Mouse (Mus musculus): ENCODE data around the gene Aldh4a1.

Gene Aldh4a1

DNA sequence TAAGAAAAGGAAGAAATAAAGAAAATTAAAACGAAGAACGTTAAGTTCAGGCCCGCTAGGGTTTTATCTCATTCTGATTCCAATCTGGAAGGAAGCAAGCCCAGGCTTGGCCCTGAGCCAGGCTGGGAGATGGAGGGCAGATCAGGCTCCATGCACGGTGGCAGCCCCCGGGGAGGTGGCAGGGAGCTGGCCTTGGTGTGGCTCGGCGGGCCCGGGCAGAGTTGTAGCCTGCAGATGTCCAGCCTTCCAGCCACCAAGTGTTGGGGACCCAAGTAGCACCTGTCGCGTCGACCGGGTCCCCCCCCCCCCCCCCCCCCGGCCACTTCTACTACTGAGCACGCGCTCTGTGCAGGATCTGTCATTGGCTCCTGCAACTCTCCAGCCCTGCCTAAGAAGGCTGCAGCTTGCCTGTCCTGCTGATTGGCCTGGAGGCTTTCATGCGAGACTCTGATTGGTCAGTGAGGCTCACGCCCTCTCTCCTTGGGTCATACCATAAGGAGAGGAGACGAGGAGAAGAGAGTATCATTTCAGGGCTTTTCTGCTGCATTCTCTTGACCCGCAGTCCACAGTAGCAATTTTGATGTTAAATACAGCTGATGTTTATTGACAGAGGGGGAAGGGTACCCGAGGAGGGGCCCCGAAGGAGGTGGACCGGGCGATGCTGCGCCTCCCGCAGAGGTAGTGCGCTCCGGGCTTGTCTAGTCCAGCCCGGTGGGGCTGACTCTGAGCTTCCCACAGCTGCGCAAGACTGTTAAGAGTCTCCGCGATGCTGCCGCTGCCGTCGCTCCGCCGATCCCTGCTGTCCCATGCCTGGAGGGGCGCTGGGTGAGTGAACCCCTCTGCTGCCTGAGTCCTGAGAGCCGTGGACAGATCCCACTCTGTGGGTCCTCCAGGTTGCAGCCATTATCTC lies at the start of gene Aldh4a1:
Gene Aldh4a1 (plus strand): TSS at position 494 of the 910 bp plus-strand sequence.
- peak; percentile 94 to 96 for DNase-seq (ENCODE audit: low spot score in 2 of 2)

DNA sequence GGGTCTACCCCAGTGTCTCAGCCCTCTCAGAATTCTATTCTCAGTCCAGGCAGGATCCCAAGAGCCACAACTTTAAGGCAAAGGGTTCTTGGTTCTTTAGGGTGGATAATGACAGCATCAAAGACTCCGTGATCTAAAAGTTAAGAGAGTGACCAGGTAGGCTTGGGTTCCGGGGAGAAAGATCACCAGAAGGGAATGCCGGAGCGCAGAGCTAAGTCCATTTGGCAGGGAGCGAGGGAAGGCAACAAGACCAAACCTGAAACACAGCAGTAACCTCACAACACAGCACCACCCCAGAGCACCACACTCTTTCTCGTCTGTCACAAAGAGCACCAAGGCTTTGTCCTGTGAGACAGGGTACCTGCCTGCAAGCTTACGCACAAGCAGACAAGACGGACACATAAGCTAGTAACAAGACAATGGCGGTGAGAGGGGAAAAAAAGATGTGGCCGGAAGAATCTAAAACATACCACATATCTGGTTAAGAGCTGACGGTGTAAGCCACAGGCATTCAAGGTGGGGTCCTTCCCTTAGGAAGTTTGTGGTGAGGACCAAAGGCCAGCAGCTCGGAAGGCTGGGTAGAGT lies 49.6 kb upstream of the Aldh4a1 start:
- DNase-seq (ENCODE audit: low spot score in 2 of 2) = no peak

DNA sequence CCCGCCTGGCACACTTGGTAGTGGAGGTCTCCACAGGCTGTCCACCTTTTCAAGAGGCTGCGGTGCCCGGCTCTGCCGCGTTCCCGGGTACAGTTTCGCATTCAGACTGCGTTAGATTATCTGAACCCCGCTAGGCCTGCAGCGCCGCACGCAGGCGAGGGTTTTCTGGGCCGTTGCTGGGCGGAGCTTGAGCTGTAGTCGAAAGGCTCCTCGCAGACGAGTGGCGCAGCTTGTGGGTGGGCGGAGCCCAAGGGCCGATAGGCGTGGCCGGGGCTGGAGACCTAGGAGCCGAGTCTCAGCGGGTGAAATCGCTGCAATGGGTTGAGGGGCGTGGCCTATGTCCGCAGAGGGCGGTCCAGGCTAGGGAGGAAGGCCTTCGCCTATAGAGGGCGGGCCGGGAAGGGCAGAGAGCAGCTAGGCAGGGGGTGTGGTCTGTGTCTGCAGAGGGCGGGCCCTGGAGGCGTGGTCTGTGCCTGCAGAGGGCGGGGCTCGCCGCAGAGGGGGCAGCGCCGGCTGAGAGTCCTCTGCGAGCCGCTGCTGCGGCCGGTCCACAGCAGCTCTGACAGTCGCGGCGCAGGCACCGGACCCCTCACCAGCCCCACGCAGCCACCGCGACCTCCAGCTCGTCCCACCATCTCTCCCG lies 48.4 kb upstream of the Aldh4a1 start:
- DNase-seq (ENCODE audit: low spot score in 2 of 2) = peak; percentile 97 to 98

DNA sequence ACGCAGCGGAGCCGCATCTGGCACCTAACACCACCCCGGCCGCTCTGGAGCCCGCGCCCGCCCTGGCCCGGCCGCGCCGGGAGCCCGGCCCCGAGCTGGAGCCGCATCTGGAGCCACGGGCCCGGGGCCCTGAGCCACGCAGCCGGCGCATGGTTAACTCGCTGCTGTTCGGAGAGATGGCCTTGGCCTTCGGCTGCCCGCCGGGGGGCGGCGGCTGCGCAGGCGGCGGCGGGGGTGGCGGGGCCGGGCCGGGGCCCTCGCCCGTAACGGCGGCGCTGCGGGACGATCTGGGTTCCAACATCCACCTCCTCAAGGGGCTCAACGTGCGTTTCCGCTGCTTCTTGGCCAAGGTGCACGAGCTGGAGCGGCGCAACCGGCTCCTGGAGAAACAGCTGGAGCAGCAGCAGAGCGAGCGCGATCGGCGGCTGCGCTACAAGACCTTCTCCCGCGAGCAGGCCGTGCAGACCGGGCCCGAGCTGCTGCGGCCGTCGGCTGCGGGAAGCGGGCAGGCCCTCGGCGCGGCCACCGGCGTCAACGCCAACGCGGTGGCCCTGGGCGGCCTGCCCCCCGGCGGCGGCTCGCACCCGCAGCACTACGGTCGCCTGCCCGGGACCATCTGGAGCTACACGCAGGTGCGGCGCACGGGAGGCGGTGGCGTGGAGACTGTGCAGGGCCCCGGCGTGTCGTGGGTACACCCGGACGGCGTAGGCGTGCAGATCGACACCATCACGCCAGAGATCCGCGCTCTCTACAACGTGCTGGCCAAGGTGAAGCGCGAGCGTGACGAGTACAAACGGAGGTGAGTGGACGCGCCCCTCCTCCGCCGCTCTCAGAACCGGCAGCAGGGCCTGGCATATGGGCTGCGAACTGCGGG lies 47.6 kb upstream of the Aldh4a1 start:
- peak in 1 of 2 experiments; percentile 64 for DNase-seq (ENCODE audit: low spot score in 2 of 2)

DNA sequence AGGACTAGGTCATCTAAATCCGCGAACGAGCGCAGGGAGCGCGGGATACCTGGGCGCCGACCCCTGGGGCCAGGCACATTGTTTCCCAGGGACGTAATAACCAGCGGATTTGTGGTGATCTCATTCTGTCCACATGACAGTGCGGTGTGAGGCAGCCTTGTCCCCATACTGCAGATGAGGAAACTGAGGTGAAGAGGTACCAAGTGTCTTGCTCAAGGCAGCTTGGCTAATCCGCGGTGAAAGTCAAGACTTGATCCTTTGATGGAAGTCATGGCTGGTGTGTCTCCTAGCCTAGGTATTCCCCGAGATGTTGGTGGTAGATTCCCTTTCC lies 47.0 kb upstream of the Aldh4a1 start:
- no peak for DNase-seq (ENCODE audit: low spot score in 2 of 2)

DNA sequence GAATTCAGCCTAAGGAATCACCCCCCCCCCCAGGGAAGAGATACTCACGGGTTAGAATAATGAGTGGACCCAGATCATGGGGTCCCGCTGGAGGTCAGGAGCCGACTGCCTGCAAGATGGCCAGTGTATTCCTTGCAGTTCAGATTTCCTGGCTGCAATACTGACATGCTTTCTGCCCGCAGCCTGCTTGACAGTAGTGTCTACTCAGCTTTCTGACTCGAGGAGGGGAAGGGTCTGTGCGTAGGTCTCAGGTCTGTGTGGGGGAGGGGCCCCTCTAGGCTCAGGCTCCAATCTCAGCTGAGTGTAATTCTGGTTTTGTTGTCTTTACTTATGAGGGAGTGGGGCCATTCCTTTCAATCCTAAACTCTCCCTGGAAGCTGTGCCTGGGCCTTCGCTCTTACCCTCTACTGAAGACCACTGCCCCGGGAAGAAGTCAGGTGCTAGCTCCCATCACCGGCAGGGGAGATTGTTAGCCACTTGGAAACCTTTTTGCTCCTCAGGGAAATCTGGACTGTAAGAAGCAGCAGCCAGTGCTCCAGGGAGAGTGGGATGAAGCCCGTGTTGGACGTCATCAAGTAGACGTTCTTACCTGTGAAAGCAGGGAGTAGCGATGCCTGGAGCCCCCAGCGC lies 46.3 kb upstream of the Aldh4a1 start:
- no peak for DNase-seq (ENCODE audit: low spot score in 2 of 2)

DNA sequence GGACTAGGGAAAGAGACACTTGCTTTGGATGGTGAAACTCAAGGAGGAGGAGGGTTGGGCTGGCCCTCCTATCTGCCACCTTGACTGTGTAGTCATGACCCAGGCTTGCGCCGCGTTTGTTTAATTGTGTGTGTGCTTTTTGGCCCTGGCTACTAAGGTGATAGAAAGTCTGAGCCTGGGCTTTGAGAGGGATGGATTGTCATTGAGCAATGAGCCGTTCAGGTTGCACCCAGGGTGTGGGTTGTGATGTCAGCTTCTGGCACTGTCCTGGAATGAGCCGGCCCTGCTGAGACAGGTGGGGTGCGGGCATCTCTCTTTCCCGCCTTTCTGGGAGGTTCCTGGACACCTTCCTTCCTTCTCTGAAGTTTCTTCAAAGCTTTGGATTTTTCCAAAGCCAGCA lies 45.7 kb upstream of the Aldh4a1 start:
- no peak for DNase-seq (ENCODE audit: low spot score in 2 of 2)

DNA sequence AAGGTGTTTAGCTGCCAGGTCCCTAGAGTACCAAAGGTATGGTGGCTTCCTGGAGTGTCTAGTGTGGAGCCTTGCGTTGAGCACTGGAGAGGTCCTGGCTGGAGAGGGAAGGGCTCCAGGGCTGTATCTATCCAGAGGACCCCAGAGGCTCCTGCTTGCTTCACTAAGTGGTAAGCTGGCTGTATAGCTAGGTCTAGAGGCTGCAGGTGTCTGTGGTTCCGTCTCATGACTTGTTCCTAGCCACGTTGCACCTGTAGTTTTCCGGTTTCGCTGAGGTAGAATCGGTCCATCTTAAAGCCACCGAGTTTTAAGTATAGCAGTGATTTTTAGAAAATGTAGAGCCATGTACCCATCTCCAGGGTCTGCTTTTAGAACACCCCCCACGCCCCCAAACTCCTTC lies 44.3 kb upstream of the Aldh4a1 start:
- no peak for DNase-seq (ENCODE audit: low spot score in 2 of 2)

DNA sequence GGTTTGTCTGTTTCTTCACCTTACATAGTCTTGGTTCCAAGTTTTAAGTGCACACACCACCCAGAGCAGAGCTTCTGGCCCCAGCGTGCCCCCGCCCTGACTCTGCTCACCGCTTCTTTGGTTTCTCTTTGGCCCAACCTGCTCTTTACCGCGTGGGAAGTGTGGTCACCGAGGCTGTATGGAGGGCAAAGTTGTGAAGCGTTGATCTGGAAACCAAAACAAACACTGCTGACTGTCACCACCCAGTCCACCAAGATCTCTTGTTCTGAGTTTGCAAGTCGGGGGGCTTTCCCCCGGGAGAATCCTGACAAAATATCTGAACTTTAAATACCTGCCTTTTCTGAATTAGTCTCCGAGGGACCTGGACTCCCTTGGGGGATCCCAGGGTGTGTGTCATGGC lies 43.7 kb upstream of the Aldh4a1 start:
- DNase-seq (ENCODE audit: low spot score in 2 of 2) = no peak

DNA sequence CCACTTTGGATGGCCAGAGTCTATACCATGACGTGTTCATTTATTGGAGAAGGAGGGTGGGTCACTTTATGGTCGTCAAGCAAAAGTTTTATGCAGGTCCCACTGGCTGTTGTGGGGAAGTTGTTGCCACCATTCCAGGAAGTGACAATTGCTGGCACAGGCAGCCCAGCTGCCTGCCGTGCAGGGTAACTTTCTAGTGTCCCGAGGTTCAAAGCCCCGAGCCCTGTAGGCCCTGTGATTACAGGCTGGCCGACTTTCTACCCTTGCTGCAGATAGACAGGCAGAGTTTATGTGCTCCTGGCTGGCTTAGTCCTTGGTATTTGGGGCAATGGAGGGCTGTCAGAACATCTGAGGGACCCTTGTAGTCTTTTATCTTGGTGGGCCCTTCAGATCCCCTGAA lies 43.2 kb upstream of the Aldh4a1 start:
- no peak for DNase-seq (ENCODE audit: low spot score in 2 of 2)

DNA sequence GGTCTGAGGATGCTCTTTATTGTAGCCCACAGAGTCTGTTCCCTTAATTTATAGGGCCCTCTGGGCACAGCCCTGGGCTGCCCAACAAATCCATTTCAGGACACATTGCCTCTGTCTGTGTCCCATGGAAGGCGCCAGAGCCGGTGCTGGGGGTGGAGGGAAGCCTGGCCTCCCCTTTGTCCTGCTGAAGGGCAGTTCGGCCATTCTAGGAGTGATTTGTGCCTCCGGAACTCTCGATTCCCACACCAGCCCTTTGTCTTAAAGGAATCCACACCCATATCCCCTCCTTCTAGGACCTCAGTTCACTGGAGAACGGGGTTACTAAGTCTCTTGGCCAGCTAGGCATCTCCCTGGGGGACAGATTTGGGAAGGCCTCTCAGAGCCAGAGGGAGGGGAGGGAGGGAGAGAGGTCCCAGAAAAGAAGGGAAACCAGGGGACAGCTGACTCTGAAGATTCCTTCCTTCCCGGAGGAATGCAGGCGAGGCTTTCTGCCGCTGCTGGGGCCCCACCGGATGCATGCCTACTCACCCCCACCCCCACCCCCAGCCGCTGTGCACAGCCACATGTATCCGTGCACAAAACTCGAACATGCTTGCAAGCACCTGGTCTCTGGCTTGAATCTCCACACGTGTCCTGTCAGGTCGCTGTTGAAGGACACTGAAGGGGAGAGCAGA lies 41.9 kb upstream of the Aldh4a1 start:
- no peak for DNase-seq (ENCODE audit: low spot score in 2 of 2)

DNA sequence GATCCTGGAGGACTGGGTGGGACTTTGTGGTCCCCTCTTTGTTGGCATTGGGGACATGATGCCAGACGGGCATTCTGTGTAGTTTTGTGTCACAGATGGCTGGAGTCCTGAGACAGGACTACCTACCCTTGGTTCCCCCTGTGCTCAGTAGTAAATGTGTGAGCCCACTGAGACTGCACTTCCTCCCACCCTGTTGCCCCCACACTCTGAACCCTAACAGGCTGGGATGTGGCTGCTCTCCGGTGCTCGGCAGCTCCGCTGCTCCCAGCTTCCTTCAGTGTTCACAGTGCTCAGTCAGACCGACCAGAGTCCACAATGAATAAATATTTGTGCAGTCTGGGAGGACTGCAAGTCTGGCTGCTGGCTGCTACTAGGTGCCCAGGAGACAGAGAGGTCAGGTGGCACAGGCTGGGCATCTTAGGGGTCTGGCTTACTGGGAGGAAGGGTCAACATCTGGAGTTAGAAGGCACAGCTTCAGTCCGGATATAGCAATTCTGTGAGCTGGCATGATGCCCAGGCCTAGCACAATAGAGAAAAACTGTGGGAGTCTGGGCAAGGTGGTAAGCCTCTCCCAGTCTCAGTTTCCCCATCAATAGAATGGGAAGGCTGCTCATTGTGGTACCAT lies 41.1 kb upstream of the Aldh4a1 start:
- no peak for DNase-seq (ENCODE audit: low spot score in 2 of 2)

DNA sequence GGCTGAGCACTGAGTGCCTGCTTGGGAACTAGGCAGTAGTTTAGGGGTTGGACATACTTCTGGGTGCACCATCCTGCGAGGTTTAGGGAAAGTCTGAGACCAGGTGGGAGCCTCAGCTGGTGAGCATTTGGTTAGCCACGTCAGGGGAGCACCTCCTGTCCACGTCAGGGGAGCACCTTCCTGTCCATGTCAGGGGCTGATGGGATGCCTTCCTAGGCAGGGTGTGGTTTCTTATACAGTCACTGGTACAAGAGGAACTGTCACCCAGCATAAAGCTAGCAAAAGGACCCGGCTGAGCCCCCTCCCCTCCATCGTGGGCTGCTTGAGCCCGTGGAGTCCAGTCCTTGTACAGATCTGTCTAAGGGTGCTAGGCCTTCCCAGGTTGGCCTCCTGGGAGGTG lies 40.3 kb upstream of the Aldh4a1 start:
- DNase-seq (ENCODE audit: low spot score in 2 of 2) = no peak

DNA sequence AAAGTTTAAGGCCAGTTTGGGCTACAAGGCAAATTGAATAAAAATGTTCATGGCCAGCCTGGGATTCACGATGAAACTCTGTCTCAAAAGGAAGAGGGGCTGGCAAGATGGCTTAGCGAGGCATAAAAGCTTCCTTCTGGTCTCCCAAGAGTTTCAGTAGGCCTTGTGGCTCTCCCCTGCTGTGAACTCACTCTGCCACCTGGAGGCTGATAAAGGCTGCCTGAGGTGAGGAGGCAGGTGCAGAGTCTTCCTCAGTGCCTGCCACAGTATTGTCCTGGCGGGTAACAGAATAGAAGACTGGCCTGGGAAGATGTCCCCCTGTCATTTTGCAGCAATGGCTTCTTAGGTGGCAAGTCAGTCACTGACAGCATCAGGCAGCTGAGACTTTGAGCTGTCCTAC lies 39.8 kb upstream of the Aldh4a1 start:
- no peak for DNase-seq (ENCODE audit: low spot score in 2 of 2)

DNA sequence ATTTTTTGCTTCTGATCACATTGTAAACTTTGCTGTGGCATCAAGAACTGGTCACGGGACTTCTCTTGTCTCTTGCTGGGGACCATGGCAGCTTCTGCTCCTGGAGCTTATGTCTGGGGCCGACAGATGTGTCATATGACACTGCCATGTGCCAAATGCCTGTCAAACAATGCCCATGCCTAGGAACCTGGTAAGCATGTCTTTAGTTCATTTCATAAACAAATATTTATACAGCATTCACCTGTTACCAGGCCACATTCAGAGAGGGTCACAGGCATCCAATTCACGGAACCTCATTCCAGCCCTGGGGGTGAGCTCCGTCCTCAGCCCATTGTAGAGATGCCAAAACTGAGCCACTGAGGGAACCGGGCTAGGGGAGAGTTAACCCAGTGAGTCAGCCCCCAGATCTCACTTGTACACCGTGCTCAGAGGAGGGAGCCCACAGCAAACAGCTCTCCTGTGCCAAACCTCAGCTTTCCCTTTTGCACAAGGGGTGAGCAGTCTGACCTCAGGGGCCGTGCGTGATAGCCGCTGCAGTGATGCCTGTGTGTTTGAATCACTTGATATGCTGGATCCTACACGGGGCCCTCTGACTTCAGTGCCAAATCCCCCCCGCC lies 38.9 kb upstream of the Aldh4a1 start:
- DNase-seq (ENCODE audit: low spot score in 2 of 2) = no peak

DNA sequence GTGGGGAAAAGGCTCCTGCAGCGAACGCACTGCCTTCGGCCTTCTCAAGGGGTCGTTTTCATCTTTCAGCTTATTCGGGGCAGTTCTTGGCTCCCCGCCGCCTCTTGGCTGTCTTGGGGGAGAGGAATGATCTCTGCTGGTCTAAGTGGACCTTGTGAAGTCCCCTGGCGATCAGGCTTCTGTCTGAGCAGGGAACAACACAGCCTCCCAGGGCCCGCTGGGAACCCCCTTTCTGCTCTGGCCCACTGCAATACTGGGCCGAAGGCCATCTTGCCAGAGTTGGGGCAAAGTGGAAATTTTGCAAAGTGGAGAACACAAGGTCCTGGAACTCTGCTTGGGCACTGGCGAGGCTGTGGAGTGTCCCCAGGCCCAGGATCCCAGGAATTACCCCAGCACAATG lies 38.0 kb upstream of the Aldh4a1 start:
- no peak for DNase-seq (ENCODE audit: low spot score in 2 of 2)

DNA sequence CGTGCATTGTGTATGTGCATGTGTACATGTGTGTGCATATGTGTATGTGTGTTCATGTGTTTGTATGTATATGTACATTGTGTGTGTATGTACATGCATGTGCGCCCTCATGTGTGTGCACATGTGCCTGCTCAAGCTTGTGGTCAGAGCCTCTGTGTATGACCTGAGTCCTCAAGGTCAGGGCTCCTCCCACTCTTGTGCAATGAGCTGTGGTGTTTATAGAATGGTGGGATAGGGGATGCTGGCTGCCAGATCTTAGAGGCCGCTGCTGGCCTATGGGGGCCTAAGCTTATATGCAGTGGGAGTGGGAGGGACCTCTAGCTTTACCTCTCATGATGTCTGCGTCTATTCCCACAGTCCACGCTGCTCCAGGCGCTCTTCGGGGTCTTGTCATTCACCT lies 37.0 kb upstream of the Aldh4a1 start:
- no peak for DNase-seq (ENCODE audit: low spot score in 2 of 2)

DNA sequence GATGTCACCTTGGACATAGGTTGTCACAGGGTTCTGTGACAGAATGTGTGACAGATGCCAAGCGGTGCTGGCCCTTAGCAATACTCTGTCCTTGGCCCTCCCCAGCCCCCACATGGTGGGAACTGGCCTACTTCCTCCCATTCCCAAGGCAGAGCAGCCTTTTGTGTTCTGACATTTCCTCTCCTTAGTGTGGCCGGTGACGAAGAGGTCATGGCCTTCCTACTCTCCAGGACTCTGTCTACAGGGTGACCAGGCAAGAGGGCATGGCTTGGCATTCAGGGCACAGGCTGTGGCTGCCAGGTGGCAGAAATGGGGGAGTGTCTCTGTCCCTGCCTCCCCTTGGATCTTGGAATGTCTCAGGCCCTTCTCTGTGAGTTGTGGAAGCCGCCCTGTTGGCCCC lies 35.3 kb upstream of the Aldh4a1 start:
- DNase-seq (ENCODE audit: low spot score in 2 of 2) = no peak

DNA sequence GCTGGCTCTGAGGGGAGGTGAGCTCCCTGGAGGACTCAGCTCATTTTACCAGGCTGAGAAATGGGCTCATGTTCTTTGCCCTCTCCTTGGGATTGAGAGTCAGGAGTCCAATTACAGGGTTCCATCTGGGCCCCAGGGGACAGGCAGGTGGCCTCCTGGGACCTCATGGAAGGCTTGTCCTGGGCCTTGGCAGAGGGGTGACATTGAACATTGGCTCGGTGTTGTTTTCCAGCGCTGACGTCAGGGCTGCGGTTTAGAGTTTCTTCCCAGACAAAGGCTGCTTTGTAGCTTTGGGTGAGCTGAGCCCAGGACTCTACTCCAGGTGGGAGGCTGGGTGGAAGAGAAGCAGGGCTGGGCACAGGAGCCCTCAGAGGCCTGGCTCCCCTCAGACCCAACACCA lies 34.9 kb upstream of the Aldh4a1 start:
- DNase-seq (ENCODE audit: low spot score in 2 of 2) = no peak

DNA sequence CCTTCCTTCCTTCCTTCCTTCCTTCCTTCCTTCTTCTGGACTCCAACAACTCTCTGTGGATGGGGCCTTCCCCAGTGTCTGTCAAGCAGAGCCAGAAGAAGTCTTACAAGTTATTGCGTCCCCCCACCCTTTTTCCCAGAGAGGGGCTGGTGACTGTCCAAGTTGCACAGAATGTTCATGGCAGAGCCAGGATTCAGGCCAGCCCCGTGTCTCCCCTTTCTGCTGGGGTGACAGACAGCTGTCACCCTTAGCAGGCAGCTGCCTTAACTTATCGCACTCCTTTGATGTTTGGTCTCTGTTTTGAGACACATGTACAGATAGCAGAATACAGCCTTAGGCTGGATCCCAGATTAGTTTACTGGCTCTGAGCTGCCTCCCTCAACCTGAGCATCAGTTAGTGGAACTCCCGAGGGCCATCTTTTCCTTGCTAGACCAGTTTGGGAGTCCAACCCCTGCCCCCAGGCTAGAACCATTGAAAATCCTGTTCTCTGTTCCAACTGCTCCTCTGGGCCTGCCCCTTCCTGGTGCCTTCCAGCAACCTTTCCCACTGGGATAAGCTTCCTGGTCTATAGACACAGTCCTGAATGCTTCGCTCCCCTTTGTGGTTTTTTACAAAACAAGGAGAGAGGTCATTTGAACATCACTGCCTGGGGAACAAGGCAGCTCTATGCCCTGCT lies 33.2 kb upstream of the Aldh4a1 start:
- no peak for DNase-seq (ENCODE audit: low spot score in 2 of 2)
